Mouse (Mus musculus) embryonic facial prominence, embryonic 12.5 days (tissue): Measurements from ENCODE around the gene Cacul1. TPM values are rescaled to one million over a fixed set of nuclear protein-coding genes. Genes with fewer than 3 reads are reported as not detected.

Experiments
- ATAC-seq: fragments of 200-750 bp; cut with Nextera tagmentation; 2 replicates; pipeline ENCODE4 v1.8.0; 2017; ENCODE audit not compliant: insufficient number of reproducible peaks, insufficient read depth, low FRiP score, low TSS enrichment
- H3K27ac ChIP-seq: fragments of 300-500 bp; sonication (generic); 2 replicates; pipeline ENCODE4 v1.5.1; 2016; ENCODE audit warnings: mild to moderate bottlenecking
- H3K27me3 ChIP-seq: fragments of 300-500 bp; sonication (generic); 2 replicates; pipeline ENCODE4 v1.6.1; 2016; ENCODE audit warnings: mild to moderate bottlenecking, moderate library complexity
- H3K36me3 ChIP-seq: fragments of 300-500 bp; sonication (generic); 2 replicates; pipeline ENCODE4 v1.6.1; 2016; ENCODE audit warnings: mild to moderate bottlenecking
- H3K4me1 ChIP-seq: fragments of 300-500 bp; sonication (generic); 2 replicates; pipeline ENCODE4 v1.6.1; 2016
- H3K4me2 ChIP-seq: fragments of 300-500 bp; sonication (generic); replicated peaks from 2 replicates; pipeline ENCODE4 v1.6.1; 2016; ENCODE audit warnings: mild to moderate bottlenecking, moderate library complexity
- H3K4me3 ChIP-seq: fragments of 300-500 bp; sonication (generic); 2 replicates; pipeline ENCODE4 v1.5.1; 2016; ENCODE audit warnings: mild to moderate bottlenecking
- H3K9ac ChIP-seq: fragments of 300-500 bp; sonication (generic); 2 replicates; pipeline ENCODE4 v1.6.1; 2016; ENCODE audit warnings: mild to moderate bottlenecking, moderate library complexity
- H3K9me3 ChIP-seq: fragments of 300-500 bp; sonication (generic); 2 replicates; pipeline ENCODE4 v1.6.1; 2016; ENCODE audit warnings: mild to moderate bottlenecking, moderate library complexity
- WGBS: fragments of 180-500 bp; shearing (Covaris S2); methylation state at CpG from one replicate; pipeline ENCODE4 v1.1.7; 2016; 5-methylcytosine and 5-hydroxymethylcytosine counted together
- microRNA-seq: library from miRNA; unstranded; fragments of <30 nt; microRNA quantifications from one replicate; pipeline ENCODE4, GENCODE M21; 2017
- polyA plus RNA-seq: library from polyadenylated mRNA; unstranded; fragments of >200 nt; fragmentation: Nextera tagmentation; extraction: Ambion mirVana; gene quantifications from 2 replicates; pipeline ENCODE4 v1.2.1, GENCODE M21; 2016

The Cacul1 gene
- polyA plus RNA-seq, 1 experiment from 2014 or later: 35.5 TPM

DNA sequence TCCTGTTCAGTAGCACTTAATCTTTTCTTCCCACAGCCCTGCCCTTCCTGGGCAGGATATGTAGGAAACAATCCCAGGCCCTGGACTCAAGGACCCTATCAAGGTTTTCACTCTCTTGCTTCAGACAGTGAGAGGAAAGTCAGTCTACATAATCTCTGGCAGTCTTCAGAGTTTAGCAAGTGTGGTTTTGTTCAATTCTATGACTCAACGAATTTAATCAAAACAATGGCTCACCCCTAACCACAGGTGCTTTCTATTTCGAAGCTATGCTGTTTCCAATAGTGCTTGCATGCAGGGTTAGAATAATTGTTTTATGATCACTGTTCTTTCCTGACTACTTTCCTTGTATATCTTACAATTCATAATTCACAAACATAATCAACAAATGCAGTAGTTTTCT lies 103.0 kb downstream of the Cacul1 start:
- ATAC-seq: no peak
- no peaks in the 10 kb centered on the region for H3K36me3 ChIP-seq
- H3K9ac ChIP-seq: no peak overlapping the region
- H3K27me3 ChIP-seq: no peaks in the 10 kb centered on the region
- H3K9me3 ChIP-seq: no peaks in the 10 kb centered on the region
- H3K4me1 ChIP-seq: no peaks in the 10 kb centered on the region
- no peak overlapping the region for H3K27ac ChIP-seq
- no peak overlapping the region for H3K4me2 ChIP-seq
- 34% methylated on average over 2 of the region's 2 CpGs for WGBS
- H3K4me3 ChIP-seq: no peak overlapping the region

Small RNAs within 50 kb of the gene (microRNA-seq; reads per million reads assigned to microRNA genes)
- gene Gm25238: not detected

Other genes with a start within 250 kb of the Cacul1 start
- gene Prlhr, start 112.7 kb downstream of the Cacul1 start, polyA plus RNA-seq: not detected in 2 replicates
- gene Nanos1, start 175.0 kb upstream of the Cacul1 start, polyA plus RNA-seq: 2.3 and 3.6 TPM in 2 replicates
- gene Eif3a, start 209.6 kb upstream of the Cacul1 start, polyA plus RNA-seq: 130 and 150 TPM in 2 replicates
- gene Fam45a, start 230.6 kb upstream of the Cacul1 start, polyA plus RNA-seq: 35.3 and 37.1 TPM in 2 replicates